Mouse (Mus musculus): ENCODE results near the gene Shc1.

DNA sequence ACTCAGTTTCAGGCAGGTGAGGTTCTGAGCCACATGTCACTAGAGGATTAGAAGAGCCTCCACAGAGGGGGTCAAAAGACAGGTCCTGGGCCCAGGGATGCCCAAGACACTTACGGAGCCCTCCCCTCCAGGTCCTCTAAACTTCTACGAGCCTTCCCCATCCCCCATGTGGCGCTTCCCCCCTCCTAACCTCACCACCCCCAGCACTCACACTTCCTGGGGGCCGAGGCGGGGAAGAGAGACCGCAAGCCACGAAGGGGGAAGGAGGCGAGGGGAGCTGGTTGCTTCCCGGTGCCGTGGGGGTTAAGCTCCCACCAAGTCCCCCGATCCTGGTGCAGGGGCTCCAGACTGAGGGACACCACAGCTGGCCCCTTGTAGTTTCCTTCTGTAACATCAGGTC, 32.8 kb upstream of the Shc1 start:
- TF ChIP-seq POLR2A (IDR thresholded peaks at IDR 0.05; ENCODE audit: borderline replicate concordance, control insufficient read depth, low read depth, low read length) = peak; percentile 40; the same call in 1 of the 2 replicates
- no peak for TF ChIP-seq CTCF (IDR thresholded peaks at IDR 0.05; ENCODE audit: control insufficient read depth, insufficient read depth, low read length)

Data from bone marrow, adult 2 months (tissue).